Mouse (Mus musculus) T-helper 17 cell (primary cell): Measurements from ENCODE around the gene Afmid.

Source experiments
- in situ Hi-C, 2 experiments: fragments of 300-600 bp; cut with MboI, MseI; formaldehyde crosslinking; loops; 1 replicate in 1 of 2; 2 replicates in 1 of 2; pipeline ENCODE4 v1.15.1; 2025; ENCODE audit warnings: high pct_unique_total_duplicates in 2 of 2

Gene Afmid

DNA sequence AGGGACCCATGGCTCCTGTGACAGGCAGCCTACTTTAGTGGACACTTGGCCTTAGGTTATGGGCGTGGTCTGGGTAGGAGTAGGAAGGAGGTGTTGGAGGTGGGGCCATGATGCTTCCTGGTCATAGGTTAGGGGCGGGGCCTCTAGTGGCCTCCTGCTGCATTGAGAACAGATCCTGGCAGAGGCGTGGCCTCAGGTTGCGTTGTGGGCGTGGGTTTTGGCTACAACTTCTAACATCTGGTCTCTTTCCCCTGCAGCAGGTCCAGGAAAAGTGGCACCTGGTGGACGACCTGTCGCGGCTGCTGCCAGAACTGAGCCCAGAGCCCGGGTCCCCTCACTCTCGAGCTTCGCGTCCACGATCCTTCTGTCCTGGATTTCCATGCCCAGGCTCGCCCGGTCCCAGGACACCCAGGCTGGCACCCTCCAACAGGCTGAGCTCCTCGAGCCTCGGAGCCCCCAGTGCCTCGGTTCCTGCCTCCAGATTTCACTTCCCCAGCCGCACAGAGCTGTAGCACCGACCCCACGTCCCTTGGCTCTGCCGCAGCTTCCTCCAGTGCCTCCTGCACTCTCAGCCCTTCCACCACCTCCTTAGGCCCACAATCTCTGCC, 33.3 kb upstream of the Afmid start:
- in situ Hi-C loops = no loop called here

DNA sequence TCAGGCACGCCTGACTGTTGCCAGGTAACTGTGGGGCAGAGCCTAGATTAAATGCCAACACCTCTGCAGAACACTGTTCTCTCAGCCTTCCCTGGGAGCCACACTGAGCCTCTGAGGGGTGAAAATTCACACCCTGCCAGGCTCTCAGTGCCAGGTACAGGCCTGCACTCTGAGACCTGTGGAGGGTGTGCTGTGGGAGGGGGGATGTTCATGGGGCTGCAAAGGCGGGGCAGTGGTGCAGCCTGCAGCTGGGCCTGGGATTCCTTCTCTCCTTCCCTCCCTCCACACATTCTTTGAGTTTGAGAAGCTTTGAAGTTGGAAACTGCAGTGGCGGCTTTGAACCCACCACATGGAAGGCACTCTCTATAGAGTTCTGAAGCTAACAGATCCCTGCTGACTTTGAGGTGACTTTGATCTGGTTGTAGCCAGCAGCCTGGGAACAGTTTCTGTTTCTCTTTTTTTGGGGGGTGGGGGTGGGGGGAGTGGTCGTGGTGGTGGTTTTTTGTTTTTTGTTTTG, 31.6 kb upstream of the Afmid start:
- in situ Hi-C loops = no loop called here

DNA sequence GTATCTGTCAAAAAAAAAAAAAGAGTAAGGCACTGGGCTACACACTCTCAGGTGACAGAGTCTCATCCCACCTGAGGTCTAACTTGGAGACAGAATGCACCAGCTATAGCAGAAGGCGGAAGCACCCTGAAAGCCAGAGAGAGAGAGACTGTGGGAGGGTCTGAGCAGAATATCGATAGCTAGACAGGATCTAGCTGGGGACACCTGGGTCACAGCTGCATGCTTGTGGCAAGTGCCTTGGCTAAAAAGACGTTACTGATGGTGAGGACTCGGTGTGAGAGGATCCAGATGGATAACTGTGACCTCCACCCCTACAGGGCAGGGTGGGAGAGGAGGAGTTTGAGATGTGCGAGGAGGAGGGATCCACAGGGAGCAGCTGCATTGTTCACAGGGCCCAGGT, 28.8 kb upstream of the Afmid start:
- in situ Hi-C loops = no loop called here

DNA sequence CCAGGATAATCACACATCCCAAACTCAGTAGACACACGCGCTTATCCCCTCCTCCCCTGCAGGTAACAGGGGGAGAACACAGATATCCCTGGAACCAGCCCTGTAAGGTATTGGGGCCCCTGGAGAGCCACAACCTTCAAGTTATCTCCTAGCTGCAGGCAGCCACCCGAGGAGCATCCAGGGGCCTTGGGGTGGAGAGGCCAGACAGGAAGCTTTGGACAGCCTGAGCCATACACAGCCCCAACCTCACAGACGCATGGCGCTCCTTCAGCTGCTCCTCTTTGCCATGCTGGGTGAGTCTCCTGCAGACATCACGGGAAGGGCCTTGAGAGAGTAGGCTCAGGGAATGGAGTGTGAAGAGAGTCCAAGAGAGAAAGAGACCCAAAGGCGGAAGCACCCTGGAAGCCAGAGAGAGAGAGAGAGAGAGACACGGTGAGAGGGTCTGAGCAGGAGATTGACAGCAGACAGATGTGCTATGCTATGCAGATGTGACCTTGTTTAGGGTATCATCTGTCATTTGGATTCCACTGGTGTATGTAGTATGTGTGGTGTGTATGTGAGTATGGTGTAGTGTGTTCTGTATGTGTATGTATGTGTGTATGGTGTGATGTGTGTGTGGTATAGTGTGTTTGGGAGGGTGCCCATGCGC, 28.1 kb upstream of the Afmid start, which contains the start of gene 6030468B19Rik:
TSS of gene 6030468B19Rik (plus strand) at position 150 of the 649 bp plus-strand sequence.
- in situ Hi-C loops = no loop called here

DNA sequence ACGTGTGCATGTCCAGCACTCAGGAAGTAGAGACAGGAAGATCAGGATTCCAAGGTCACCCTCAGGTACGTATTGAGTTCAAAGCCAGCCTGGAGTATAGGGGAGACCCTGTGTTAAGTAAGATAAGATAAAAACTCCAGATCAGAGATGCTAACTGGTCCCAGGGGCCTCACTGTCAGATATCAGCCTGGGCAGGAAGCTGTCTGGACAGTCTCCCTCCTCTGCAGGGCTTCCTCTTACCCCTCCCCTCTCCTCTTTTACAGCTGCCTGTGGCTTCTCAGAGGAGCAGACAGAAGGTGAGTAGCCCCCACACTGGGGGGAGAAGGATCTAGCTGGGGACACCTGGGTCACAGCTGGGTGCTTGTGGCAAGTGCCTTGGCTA, 27.6 kb upstream of the Afmid start:
- in situ Hi-C loops = no loop called here

DNA sequence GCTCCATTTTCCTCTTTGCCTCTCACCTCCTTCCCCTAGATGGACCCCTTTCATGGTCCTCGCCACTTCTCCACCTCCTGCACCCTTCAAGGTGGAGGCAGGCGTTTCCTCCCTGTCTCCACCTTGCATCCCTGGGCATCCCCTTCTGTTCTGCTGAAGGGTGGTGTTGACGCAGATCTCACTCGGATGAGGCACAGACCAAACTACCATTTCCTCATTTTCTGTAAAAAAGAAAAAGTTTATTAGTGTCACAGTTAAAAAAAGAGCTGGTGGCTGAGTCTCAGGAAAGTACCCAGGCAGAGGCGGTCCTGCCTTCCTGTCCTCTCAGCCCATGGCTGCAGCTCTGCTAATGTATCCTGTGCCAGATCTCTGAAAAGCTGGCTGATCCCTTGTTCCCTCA, 26.6 kb upstream of the Afmid start:
- in situ Hi-C loops = no loop called here

DNA sequence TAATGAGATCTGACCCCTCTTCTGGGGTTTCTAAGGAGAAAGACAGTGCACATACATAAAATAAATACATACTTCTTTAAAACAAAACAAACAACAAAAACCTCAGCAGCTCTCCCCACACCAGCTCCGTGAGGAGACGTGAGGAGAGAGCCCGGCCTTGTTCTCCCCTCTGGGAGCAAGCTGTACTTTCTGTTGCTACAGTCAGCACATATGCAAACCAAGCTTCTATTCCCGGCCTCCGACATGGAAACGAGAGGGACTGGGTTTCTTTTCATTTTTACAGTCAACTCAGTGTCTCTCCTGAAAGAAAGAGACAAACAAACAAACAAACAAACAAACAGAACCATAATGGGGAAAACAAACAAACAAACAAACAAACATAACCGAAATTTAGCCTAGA, 25.7 kb upstream of the Afmid start:
- in situ Hi-C loops = no loop called here

DNA sequence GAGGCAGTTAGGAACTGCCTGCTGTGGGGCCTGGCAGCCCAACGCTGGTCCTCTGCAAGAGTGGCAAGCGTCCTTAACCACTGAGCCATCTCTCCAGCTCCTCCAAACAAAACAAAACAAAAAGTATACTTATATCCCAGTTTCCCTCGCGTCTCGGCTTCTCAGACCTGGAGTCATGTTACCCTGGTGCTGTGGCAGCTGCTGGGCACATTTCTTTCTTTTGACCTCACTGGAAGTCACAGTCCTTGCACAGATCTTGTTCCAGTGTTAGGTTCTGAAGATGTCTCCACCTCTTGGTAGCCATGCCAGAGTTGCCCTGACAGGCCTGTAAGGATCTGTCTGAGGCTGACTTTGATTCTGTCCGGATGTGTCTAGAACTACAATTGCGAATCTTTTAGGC, 24.1 kb upstream of the Afmid start:
- in situ Hi-C loops = no loop called here

DNA sequence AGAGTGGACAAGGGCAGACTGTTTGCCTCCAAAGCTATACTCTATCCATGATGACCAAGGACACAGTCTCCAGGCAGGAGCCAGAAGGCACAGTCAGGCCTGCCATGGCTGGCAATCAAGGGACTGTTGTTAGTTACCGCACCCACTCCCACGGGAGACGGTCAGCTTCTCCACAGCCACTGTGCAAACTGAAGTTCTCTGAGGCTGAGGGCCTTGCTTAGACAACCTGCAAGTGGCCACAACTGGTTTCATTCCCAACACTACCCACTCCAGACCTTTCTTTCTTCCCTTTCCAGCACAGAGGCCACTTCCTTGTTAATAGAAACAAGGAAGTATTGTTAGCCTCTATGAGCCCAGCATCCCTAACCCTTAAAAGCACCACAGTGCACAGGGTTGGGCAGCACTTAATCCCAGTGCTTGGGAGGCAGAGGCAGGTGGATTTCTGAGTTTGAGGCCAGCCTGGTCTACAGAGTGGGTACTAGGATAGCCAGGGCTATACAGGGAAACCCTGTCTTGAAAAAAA, 22.5 kb upstream of the Afmid start:
- in situ Hi-C loops = no loop called here

DNA sequence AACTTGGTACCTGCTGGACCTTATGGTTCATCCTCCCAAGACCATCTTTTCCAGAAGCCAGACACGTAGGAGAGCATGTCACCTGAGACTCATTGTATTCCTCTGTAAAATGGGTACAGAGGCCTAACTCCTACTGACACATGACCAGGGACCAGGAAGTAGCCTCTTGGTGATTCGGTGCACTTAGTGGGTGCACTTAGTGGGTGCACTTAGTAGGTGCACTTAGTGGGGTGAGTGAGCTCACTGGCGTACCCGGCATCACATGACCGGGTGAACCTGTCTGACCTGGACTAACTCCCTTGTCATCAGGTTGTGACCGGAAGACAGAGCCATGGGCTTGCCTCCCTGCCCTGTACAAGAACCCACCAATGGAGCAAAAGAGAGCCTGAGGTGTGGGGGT, 18.9 kb upstream of the Afmid start:
- in situ Hi-C loops = no loop called here

DNA sequence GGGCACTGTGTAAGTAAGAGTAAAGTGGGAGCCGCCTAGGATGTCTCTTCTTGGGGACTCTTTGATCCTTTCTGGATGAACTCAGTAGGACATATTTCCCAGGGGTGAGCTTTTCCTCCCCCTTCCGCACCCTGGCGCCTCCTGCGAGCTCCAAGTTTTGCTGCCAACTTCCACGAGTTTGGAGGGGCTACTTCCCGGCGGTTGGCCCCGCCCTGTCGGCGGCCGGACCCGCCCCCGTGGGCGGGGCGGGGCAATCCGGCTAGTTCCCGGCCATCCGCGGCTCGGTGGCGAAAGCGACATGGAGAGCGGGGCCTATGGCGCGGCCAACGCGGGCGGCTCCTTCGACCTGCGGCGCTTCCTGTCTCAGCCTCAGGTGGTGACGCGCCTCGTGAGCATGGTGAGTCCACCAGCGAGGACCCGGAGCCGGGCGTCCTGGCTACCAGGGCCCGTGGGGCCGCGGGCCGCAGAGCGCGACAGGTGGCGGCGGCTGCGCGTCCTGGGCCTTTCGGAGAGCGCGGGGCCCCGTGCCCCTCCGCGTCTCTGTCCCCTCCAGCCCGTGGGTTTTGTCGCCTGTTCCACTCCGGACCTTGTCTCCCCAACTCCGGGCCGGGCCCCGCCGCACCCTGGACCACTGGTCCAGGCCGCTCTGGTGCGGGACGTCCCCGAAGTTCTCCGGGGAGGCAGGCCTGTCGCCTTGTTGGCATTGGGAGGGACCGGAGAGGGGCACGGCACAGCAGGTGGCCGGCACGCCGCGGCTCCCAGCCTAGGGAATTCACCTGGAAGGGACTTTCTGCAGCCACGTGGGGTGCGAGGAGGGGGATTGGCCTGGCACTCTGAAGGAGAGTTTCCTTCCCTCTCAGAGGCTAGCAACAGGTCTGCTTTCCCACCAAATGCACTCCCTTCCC, 16.1 kb upstream of the Afmid start, which contains the start of the genes Gm20708 and Syngr2:
TSS of gene Gm20708 (plus strand) at position 262 of the 905 bp plus-strand sequence.
TSS of gene Syngr2 (plus strand) at position 262 of the 905 bp plus-strand sequence.
- in situ Hi-C loops = loop anchor here in 1 of 2 experiments (10.0 kb wide), 1 partner anchor 405 kb away; no protein-coding TSS in a partner anchor

DNA sequence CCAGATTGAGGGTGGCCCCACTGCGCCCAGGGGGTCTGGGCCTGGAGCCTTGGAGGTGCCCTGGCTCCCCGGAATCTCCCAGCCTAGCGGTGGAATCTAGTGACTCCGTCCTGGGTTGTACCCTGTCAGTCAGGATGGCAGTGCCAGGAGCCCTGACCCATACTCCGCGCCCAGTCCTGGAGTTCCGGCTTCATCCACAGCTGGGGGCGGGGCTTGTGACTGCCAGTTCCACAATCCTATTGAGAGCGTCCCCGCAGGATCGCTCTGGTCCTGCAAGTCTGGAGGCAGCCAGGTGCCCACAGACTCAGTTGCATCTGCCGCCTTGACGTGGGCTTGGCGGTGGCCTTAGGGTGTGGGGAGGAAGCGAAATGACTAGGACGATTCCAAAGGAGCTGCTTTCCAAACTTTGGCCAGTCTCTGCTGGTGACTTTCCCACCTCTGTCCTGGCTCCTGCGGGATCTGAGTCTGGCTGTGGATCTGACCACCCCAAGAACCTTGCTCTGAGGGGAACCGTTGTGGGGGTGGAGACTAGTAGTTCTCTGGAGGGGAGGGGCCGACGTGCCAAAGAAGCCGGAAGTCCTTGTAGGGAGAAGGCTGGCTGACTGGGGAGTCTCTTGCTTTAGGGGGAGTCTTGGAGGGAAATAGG, 15.2 kb upstream of the Afmid start:
- in situ Hi-C loops = loop anchor here in 1 of 2 experiments (10.0 kb wide), 1 partner anchor 406 kb away; no protein-coding TSS in a partner anchor

DNA sequence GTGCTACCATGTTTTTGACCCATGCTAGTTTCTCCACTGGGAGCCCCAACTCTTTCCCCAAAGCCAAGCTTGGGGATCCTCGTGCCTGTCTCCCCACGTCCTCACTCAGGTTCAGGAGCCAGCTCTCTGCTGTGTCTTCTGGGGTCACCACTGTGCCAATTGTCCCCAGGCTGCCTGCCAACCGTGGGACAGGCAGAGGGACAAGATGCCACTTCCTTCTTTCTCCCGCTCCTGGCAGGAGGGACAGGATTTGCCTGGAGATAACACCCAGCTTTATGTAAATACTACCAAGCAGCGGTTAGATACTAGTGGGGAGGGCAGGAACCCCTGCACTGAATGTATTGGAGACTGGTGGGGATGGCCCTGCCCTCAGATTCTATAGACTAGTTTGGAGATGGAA, 11.9 kb upstream of the Afmid start:
- in situ Hi-C loops = loop anchor here in 1 of 2 experiments (10.0 kb wide), 1 partner anchor 409 kb away; no protein-coding TSS in a partner anchor

DNA sequence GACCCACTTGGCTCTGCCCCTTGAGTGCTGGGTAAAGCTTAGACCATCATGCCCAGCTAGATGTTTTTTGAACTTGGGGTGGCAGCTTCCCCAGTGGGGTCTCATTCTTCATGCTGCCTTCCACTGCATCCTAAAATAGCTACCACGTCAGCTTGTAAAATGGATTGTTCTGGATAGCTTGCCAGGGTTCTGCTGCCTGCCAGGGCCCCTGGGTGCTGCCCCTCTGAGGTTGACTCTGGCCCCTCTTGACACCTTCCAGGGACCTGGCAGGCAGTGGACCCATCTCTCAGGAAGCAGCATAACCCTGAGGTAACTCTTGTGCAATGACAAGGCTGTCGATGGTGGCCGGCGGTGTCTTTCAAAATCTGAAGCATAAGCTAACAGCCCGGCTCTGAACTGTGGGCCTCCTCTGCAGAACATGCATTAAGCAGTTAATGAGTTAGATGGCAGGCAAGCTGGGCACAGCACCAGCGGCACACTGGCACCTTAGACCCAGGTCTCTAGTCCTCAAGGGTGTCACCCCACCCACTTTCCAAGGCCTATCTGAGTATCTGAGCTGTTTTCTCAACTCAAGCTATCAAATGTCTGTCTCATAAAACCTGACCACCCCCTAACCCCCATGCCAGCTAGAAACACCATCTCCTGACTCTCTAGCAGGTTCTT, 10.9 kb upstream of the Afmid start:
- in situ Hi-C loops = loop anchor here in 1 of 2 experiments (10.0 kb wide), 1 partner anchor 410 kb away; no protein-coding TSS in a partner anchor

DNA sequence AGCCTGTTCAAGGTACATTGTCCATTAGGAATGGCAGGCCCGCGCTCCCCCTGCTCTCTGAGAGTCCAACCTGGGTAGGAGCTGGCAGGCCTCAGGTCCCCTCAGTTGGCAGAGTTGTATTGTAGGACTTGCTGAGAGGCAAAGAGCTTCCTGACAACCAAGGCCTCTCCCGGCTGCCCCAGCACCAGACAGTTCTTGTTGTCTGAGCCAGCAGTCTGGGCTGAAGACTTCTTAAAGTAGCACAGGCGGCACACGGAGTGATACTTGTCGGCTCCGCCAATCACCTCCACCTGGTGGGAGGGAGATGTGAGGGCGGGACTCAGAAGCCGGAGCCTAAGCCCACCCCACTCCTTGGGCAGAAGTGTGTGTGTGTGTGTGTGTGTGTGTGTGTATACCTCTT, 9.9 kb upstream of the Afmid start:
- in situ Hi-C loops = loop anchor here in 1 of 2 experiments (10.0 kb wide), 1 partner anchor 411 kb away; no protein-coding TSS in a partner anchor

DNA sequence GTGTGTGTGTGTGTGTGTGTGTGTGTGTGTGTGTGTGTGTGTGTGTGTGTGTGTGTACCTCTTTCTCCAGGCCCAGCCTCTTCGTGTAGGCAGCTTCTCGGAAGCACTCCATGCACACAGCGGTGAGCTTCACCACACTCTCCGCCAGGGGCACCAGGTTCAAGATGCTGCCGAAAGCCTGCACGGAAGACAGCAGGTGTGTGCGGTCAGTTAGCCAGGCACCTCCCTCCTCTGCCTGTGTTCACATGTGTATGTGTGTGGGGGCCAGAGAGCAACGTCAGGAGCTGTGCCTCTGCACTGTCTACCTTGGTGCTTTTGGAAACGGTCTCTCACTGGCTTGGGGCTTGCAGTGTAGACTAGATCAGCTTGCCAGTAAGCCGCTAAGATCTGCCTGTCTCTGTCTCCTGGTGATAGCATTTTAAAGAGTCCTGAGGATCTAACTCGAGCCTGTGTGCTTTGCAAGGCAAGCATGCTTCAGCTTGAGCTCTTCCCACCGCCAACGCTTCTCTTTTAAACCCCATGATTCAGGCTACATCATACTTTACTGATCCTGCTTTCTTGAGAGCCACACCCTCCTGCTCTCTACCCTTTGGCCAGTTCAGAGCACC, 9.2 kb upstream of the Afmid start:
- in situ Hi-C loops = loop anchor here in 1 of 2 experiments (10.0 kb wide), 1 partner anchor 412 kb away; no protein-coding TSS in a partner anchor

DNA sequence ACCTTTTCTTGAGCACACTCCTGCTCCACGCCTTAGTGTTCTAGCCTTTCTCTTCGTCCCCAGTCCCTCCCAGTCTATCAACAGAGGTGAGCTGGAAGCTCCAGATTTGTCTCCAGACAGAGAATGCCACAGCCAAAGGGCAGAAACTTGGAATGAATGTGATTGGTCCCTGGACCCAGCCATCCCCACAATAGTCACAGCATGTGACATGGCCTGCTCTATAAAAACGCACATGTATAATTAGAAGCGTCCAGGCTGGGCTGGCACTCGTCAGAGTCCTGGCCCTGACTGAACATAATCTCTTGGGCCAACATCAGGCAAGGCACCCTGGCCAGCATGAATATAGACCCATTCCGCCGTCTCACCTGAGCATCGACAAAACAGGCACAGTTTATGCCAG, 6.6 kb upstream of the Afmid start:
- in situ Hi-C loops = loop anchor here in 1 of 2 experiments (10.0 kb wide), 1 partner anchor 414 kb away; no protein-coding TSS in a partner anchor

DNA sequence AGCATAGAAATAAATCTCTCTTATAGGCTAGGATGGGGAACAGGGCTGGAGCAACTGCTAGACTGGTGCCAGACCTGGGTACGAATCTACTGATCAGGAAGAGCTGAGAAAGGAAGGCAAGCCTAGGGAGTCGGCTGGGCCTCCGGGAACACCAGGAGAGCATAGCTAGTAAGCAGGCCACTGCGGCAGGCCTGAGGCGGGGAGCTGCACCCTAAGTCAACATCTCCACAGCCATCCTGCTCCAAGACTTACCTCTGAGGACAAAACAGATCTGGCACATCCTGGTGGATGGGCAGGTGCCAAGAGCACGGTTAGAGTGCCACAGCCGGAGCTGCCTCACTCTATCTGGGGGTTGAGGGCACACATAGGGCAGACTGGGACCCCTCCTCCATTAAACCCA, 5.6 kb upstream of the Afmid start:
- in situ Hi-C loops = loop anchor here (5.0 kb wide), 1 partner anchor 108 kb away; no protein-coding TSS in a partner anchor

DNA sequence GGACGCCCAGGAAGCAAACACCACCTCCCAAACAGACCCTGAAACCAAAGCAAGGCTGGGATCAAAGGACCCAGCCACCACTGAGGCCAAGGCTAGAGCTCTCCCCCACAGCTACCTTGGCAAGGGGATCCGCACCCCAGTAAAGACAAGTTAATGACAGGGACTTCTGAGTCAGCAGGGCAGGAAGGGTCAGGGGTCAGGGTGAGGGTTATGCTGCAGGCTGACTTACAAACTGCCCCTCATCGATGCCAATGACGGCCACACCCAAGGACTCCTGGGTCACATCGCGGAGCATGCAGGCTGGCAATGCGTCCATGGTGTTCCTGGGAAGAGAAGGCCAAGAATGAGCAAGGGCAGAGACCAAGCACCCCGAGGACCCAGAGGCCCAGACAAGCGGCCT, 3.9 kb upstream of the Afmid start:
- in situ Hi-C loops = loop anchor here (5.0 kb wide), 1 partner anchor 110 kb away; no protein-coding TSS in a partner anchor
